Mouse (Mus musculus): ENCODE data around the gene Creb3l2. TPM values are rescaled to one million over a fixed set of nuclear protein-coding genes. Genes with fewer than 3 reads are reported as not detected.

Gene Creb3l2
- polyA plus RNA-seq, 1 experiment from 2014 or later: 33.1 TPM

- no peak overlapping the region for H3K27ac ChIP-seq (ENCODE audit: low read depth)
- 31% methylated on average over 4 of the region's 4 CpGs for WGBS
- H3K27me3 ChIP-seq (ENCODE audit: insufficient read depth, low read length): peaks cover 53% of the 10 kb centered on the region
- peak overlapping the region; percentile 91 for H3K4me2 ChIP-seq
- H3K9me3 ChIP-seq (ENCODE audit: low read depth, low read length): no peaks in the 10 kb centered on the region
- DNase-seq (no peak), ATAC-seq (ENCODE audit: insufficient read depth) (no peak)
- H3K4me3 ChIP-seq (ENCODE audit: low read depth, low read length): peak overlapping the region; percentile 56
- H3K9ac ChIP-seq: no peak overlapping the region
- 0 out of 2 replicates have a peak, but pooled peaks cover 4% of the 10 kb centered on the region for H3K4me1 ChIP-seq (ENCODE audit: insufficient read depth)
- H3K36me3 ChIP-seq (ENCODE audit: insufficient read depth): no peaks in the 10 kb centered on the region
- TF ChIP-seq CTCF (IDR thresholded peaks at IDR 0.05; ENCODE audit: low read depth): no peak
Measured at GRCm38 (mm10) chr6:37298982-37299381, 143.0 kb downstream of the Creb3l2 start.

GRCm38 (mm10) chr6:37297744-37298482 is 144.0 kb downstream of the Creb3l2 start:
- ATAC-seq (ENCODE audit: insufficient read depth): no peak
- H3K9ac ChIP-seq: no peak overlapping the region
- H3K36me3 ChIP-seq (ENCODE audit: insufficient read depth): no peaks in the 10 kb centered on the region
- no peak for TF ChIP-seq CTCF (IDR thresholded peaks at IDR 0.05; ENCODE audit: low read depth)
- 46% methylated on average over 8 of the region's 8 CpGs for WGBS
- H3K27me3 ChIP-seq (ENCODE audit: insufficient read depth, low read length): peaks cover 53% of the 10 kb centered on the region
- no peaks in the 10 kb centered on the region for H3K9me3 ChIP-seq (ENCODE audit: low read depth, low read length)
- no peak overlapping the region for H3K4me2 ChIP-seq
- H3K4me3 ChIP-seq (ENCODE audit: low read depth, low read length): no peak overlapping the region
- DNase-seq: no peak
- H3K27ac ChIP-seq (ENCODE audit: low read depth): no peak overlapping the region
- 0 out of 2 replicates have a peak, but pooled peaks cover 4% of the 10 kb centered on the region for H3K4me1 ChIP-seq (ENCODE audit: insufficient read depth)

GRCm38 (mm10) chr6:37292068-37292467 is 149.9 kb downstream of the Creb3l2 start:
- H3K4me3 ChIP-seq (ENCODE audit: low read depth, low read length): no peak overlapping the region
- no peaks in the 10 kb centered on the region for H3K36me3 ChIP-seq (ENCODE audit: insufficient read depth)
- peaks cover 3% of the 10 kb centered on the region; the same call in 1 of the 2 replicates for H3K27me3 ChIP-seq (ENCODE audit: insufficient read depth, low read length)
- TF ChIP-seq CTCF (IDR thresholded peaks at IDR 0.05; ENCODE audit: low read depth): no peak
- WGBS: 66% methylated on average over 2 of the region's 2 CpGs
- H3K9me3 ChIP-seq (ENCODE audit: low read depth, low read length): no peaks in the 10 kb centered on the region
- H3K4me2 ChIP-seq: no peak overlapping the region
- H3K27ac ChIP-seq (ENCODE audit: low read depth): no peak overlapping the region
- ATAC-seq (ENCODE audit: insufficient read depth) (no peak), DNase-seq (no peak)
- H3K9ac ChIP-seq: no peak overlapping the region
- no peaks in the 10 kb centered on the region for H3K4me1 ChIP-seq (ENCODE audit: insufficient read depth)

GRCm38 (mm10) chr6:37291171-37291570 is 150.8 kb downstream of the Creb3l2 start:
- no peaks in the 10 kb centered on the region for H3K36me3 ChIP-seq (ENCODE audit: insufficient read depth)

GRCm38 (mm10) chr6:37290691-37291090 is 151.3 kb downstream of the Creb3l2 start:
- TF ChIP-seq CTCF (IDR thresholded peaks at IDR 0.05; ENCODE audit: low read depth): no peak
- Histone ChIP-seq H3K27ac (ENCODE audit: low read depth) (no peak overlapping the region), H3K27me3 (ENCODE audit: insufficient read depth, low read length) (no peaks in the 10 kb centered on the region), H3K4me2 (no peak overlapping the region), H3K36me3 (ENCODE audit: insufficient read depth) (no peaks in the 10 kb centered on the region), H3K9me3 (ENCODE audit: low read depth, low read length) (no peaks in the 10 kb centered on the region), H3K4me1 (ENCODE audit: insufficient read depth) (no peaks in the 10 kb centered on the region), H3K4me3 (ENCODE audit: low read depth, low read length) (no peak overlapping the region), H3K9ac (no peak overlapping the region)
- DNase-seq (no peak), ATAC-seq (ENCODE audit: insufficient read depth) (no peak)
- 93% methylated on average over 3 of the region's 3 CpGs for WGBS

More at GRCm38 (mm10) chr6:37291171-37291570, 150.8 kb downstream of the Creb3l2 start:
- ATAC-seq (ENCODE audit: insufficient read depth) (no peak), DNase-seq (no peak)
- Histone ChIP-seq H3K27me3 (ENCODE audit: insufficient read depth, low read length) (no peaks in the 10 kb centered on the region), H3K9ac (no peak overlapping the region), H3K4me3 (ENCODE audit: low read depth, low read length) (no peak overlapping the region), H3K27ac (ENCODE audit: low read depth) (no peak overlapping the region), H3K4me1 (ENCODE audit: insufficient read depth) (no peaks in the 10 kb centered on the region), H3K4me2 (no peak overlapping the region), H3K9me3 (ENCODE audit: low read depth, low read length) (no peaks in the 10 kb centered on the region)
- 88% methylated on average over 1 of the region's 1 CpGs for WGBS
- no peak for TF ChIP-seq CTCF (IDR thresholded peaks at IDR 0.05; ENCODE audit: low read depth)

DNA sequence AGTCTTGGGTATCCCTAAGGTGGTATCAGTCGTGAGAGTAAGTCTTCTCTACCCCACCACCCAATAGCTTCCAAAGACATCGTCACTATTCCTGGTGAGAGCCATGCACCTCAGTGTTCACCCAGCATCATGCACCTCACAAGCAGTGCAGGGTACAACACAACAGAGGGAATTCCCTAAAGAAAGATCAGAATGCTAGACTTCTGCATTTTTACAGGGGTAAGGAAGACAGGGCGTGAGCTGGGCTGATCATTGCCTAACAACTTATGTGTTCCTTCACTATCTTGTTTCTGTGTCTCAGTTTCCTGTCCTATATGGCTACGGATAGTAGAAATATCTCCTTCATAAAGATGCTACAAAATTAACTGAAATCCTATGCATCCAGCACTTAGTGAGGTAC is 155.8 kb downstream of the Creb3l2 start:
- no peak overlapping the region for H3K9ac ChIP-seq
- 84% methylated on average over 4 of the region's 4 CpGs for whole genome bisulfite sequencing
- no peak for DNase-seq
- no peak overlapping the region for H3K4me3 ChIP-seq (ENCODE audit: low read depth, low read length)
- H3K4me2 ChIP-seq: no peak overlapping the region
- no peak overlapping the region for H3K27ac ChIP-seq (ENCODE audit: low read depth)
- H3K27me3 ChIP-seq (ENCODE audit: insufficient read depth, low read length): no peaks in the 10 kb centered on the region
- no peaks in the 10 kb centered on the region for H3K36me3 ChIP-seq (ENCODE audit: insufficient read depth)
- TF ChIP-seq CTCF (IDR thresholded peaks at IDR 0.05; ENCODE audit: low read depth): no peak
- H3K4me1 ChIP-seq (ENCODE audit: insufficient read depth): no peaks in the 10 kb centered on the region
- no peak for ATAC-seq (ENCODE audit: insufficient read depth)
- no peaks in the 10 kb centered on the region for H3K9me3 ChIP-seq (ENCODE audit: low read depth, low read length)

- 90% methylated on average over 9 of the region's 9 CpGs for WGBS
- no peak overlapping the region for H3K27ac ChIP-seq (ENCODE audit: low read depth)
Measured at GRCm38 (mm10) chr6:37284879-37285278, 157.1 kb downstream of the Creb3l2 start.

More at GRCm38 (mm10) chr6:37284879-37285278, 157.1 kb downstream of the Creb3l2 start:
- Histone ChIP-seq H3K4me1 (ENCODE audit: insufficient read depth) (no peaks in the 10 kb centered on the region), H3K36me3 (ENCODE audit: insufficient read depth) (no peaks in the 10 kb centered on the region), H3K9ac (no peak overlapping the region), H3K4me3 (ENCODE audit: low read depth, low read length) (no peak overlapping the region), H3K27me3 (ENCODE audit: insufficient read depth, low read length) (no peaks in the 10 kb centered on the region), H3K9me3 (ENCODE audit: low read depth, low read length) (no peaks in the 10 kb centered on the region), H3K4me2 (no peak overlapping the region)
- TF ChIP-seq CTCF (IDR thresholded peaks at IDR 0.05; ENCODE audit: low read depth): no peak
- DNase-seq (no peak), ATAC-seq (ENCODE audit: insufficient read depth) (no peak)

All from lung, embryonic 14.5 days (tissue).